16 mouse cellular contexts compared by ENCODE assay signal in the genomic region with DNA sequence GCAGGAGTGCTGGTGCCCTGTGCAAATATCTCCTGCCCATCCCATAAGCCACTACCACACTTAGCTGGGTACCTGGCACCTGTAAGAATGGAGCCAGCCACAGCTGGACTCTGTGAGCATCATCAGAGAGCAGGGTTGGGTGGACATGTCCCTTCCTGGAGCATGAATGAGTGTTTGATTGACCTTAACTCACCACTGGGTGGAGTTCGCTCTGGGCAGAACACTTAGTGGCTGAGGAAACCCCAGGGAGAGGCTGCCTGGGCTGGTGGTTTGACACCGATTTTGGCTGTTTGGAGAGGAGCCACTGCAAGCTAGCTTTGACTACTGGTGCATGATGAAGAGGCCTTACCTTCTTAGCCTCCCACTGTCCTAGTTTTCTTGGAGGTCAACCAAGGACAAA.
DNase-seq lines count a peak whose midpoint lies in the region; ATAC-seq and TF ChIP-seq lines count a peak whose summit lies in the region.
"Had no signal": no experiment of that assay in that cellular context is flagged by ENCODE, and none has a peak within 500 bp of the region (broad histone marks: within the 10 kb centered on the region; RNA-seq: fewer than 3 reads in every experiment).

No protein-coding gene starts in this region.

- H3K27ac ChIP-seq in intestine, postnatal 0 days (ENCODE audit: low read depth, low read length), result no peak overlapping the region
- H3K27ac ChIP-seq in intestine, embryonic 16.5 days (ENCODE audit: low read length), result no peak overlapping the region
- no peak overlapping the region for H3K27ac ChIP-seq in left cerebral cortex, adult 2 months
- H3K27ac ChIP-seq: forebrain, embryonic 13.5 days; hindbrain, embryonic 14.5 days; intestine, embryonic 15.5 days; midbrain, embryonic 15.5 days had no signal

- no peaks in the 10 kb centered on the region for H3K27me3 ChIP-seq in intestine, postnatal 0 days (replicated peaks; ENCODE audit: control insufficient read depth, insufficient read depth, low read length)
- no peaks in the 10 kb centered on the region for H3K27me3 ChIP-seq in intestine, embryonic 16.5 days (replicated peaks; ENCODE audit: control insufficient read depth, insufficient read depth, low read length)
- peaks cover 5% of the 10 kb centered on the region for H3K27me3 ChIP-seq in Patski
- H3K27me3 ChIP-seq: forebrain, embryonic 13.5 days; intestine, embryonic 15.5 days; midbrain, embryonic 15.5 days had no signal

- DNase-seq in adrenal gland, postnatal 10 days, result peak; percentile 2
- DNase-seq in adrenal gland, postnatal 4 days (ENCODE audit: low spot score in 2 of 2), result no peak
- no peak for DNase-seq in left cerebral cortex, adult 2 months (ENCODE audit: extremely low spot score in 1 of 2, low spot score in 2 of 2)
- no peak for DNase-seq in left cerebral cortex, adult 8-10 months (ENCODE audit: low spot score in 2 of 2)
- no peak for DNase-seq in Patski (ENCODE audit: low read depth, low spot score)
- DNase-seq in frontal cortex, postnatal 25 days (ENCODE audit: low spot score in 2 of 2), result no peak
- DNase-seq: cerebellum, postnatal 14 days; embryo, embryonic 11 days; thymus, postnatal 36 days had no signal

- H3K4me1 ChIP-seq in intestine, postnatal 0 days (replicated peaks; ENCODE audit: control insufficient read depth, insufficient read depth, low read length), result no peaks in the 10 kb centered on the region
- no peaks in the 10 kb centered on the region for H3K4me1 ChIP-seq in intestine, embryonic 16.5 days (ENCODE audit: control insufficient read depth, insufficient read depth, low read length)
- H3K4me1 ChIP-seq: forebrain, embryonic 13.5 days; intestine, embryonic 15.5 days; midbrain, embryonic 15.5 days had no signal

- H3K36me3 ChIP-seq in intestine, postnatal 0 days (ENCODE audit: control insufficient read depth, insufficient read depth), result no peaks in the 10 kb centered on the region
- H3K36me3 ChIP-seq in intestine, embryonic 16.5 days (ENCODE audit: control insufficient read depth, insufficient read depth, low read length), result no peaks in the 10 kb centered on the region
- H3K36me3 ChIP-seq: intestine, embryonic 15.5 days; midbrain, embryonic 15.5 days had no signal

- H3K4me3 ChIP-seq in intestine, postnatal 0 days (ENCODE audit: low read depth, low read length), result no peak overlapping the region
- no peak overlapping the region for H3K4me3 ChIP-seq in intestine, embryonic 16.5 days (ENCODE audit: low read length)
- no peak overlapping the region for H3K4me3 ChIP-seq in left cerebral cortex, adult 2 months
- H3K4me3 ChIP-seq: forebrain, embryonic 13.5 days; intestine, embryonic 15.5 days; midbrain, embryonic 15.5 days had no signal

- 52% methylated on average over 2 of the region's 2 CpGs for WGBS in intestine, postnatal 0 days
- 52% methylated on average over 2 of the region's 2 CpGs for WGBS in intestine, embryonic 16.5 days

- TF ChIP-seq CTCF in intestine, postnatal 0 days (IDR thresholded peaks at IDR 0.05; ENCODE audit: low read depth), result peak; percentile 41
- peak; percentile 1; the same call in 1 of the 2 replicates for TF ChIP-seq CTCF in left cerebral cortex, adult 2 months (IDR thresholded peaks at IDR 0.05)
- peak; percentile 32 for TF ChIP-seq CTCF in Patski (IDR thresholded peaks at IDR 0.05)

- no peaks in the 10 kb centered on the region for H3K9me3 ChIP-seq in intestine, postnatal 0 days (ENCODE audit: control insufficient read depth)
- H3K9me3 ChIP-seq in intestine, embryonic 16.5 days (ENCODE audit: control insufficient read depth, low read length), result no peaks in the 10 kb centered on the region
- H3K9me3 ChIP-seq: forebrain, embryonic 13.5 days; intestine, embryonic 15.5 days; midbrain, embryonic 15.5 days had no signal

- in situ Hi-C loops in Patski (cut with MboI; ENCODE audit: low pct_unique_long_range_greater_than_20kb), result no loop called here

- CTCF ChIA-PET in Patski (lab: Charles Lee), result no interaction called here

- intact Hi-C loops in left cerebral cortex, adult 2 months (cut with DNase I), result no loop called here

- POLR2A ChIA-PET in Patski (lab: Charles Lee), result interaction anchor here (1.6 kb wide), 1 partner anchor 12 kb away, joined by 4 read pairs; no protein-coding TSS in a partner anchor

- no peak for ATAC-seq in intestine, postnatal 0 days
- no peak for ATAC-seq in intestine, embryonic 16.5 days
- no peak for ATAC-seq in Patski
- ATAC-seq: activated CD4-positive, CD25-positive, alpha-beta regulatory T cell, adult 4 months; forebrain, embryonic 13.5 days; intestine, embryonic 15.5 days; midbrain, embryonic 15.5 days had no signal

- H3K4me2 ChIP-seq in intestine, postnatal 0 days (replicated peaks; ENCODE audit: low read depth), result no peak overlapping the region
- no peak overlapping the region for H3K4me2 ChIP-seq in intestine, embryonic 16.5 days (ENCODE audit: low read depth, low read length)
- H3K4me2 ChIP-seq: forebrain, embryonic 13.5 days; hindbrain, embryonic 14.5 days; intestine, embryonic 15.5 days; midbrain, embryonic 15.5 days had no signal

- no peak overlapping the region for H3K9ac ChIP-seq in intestine, postnatal 0 days (ENCODE audit: low read depth, low read length)
- no peak overlapping the region for H3K9ac ChIP-seq in intestine, embryonic 16.5 days (ENCODE audit: low read depth, low read length)
- H3K9ac ChIP-seq: forebrain, embryonic 13.5 days; hindbrain, embryonic 14.5 days; intestine, embryonic 15.5 days; midbrain, embryonic 15.5 days had no signal
